ENCODE assay signal across 23 mouse cellular contexts in genomic region chr7:132439916-132440315, GRCm38 (mm10).
"Had no signal": no experiment of that assay in that cellular context is flagged by ENCODE, and none has a peak within 500 bp of the region (broad histone marks: within the 10 kb centered on the region; RNA-seq: fewer than 3 reads in every experiment).

No protein-coding gene starts in this region.

- H3K27ac ChIP-seq: heart, embryonic 15.5 days; hindbrain, embryonic 12.5 days; hindbrain, embryonic 14.5 days; intestine, embryonic 15.5 days; layer of hippocampus, adult 2 months; left cerebral cortex, adult 2 months; limb, embryonic 13.5 days; limb, embryonic 15.5 days; liver, embryonic 12.5 days; liver, embryonic 14.5 days had no signal

- H3K4me3 ChIP-seq: heart, embryonic 15.5 days; hindbrain, embryonic 12.5 days; intestine, embryonic 15.5 days; layer of hippocampus, adult 2 months; left cerebral cortex, adult 2 months; limb, embryonic 13.5 days; limb, embryonic 15.5 days; liver, embryonic 12.5 days had no signal

- H3K9ac ChIP-seq: heart, embryonic 15.5 days; hindbrain, embryonic 12.5 days; hindbrain, embryonic 14.5 days; intestine, embryonic 15.5 days; limb, embryonic 13.5 days; limb, embryonic 15.5 days; liver, embryonic 12.5 days; liver, embryonic 14.5 days had no signal

- H3K27me3 ChIP-seq: heart, embryonic 15.5 days; hindbrain, embryonic 12.5 days; intestine, embryonic 15.5 days; limb, embryonic 13.5 days; limb, embryonic 15.5 days had no signal

- H3K36me3 ChIP-seq: heart, embryonic 15.5 days; hindbrain, embryonic 12.5 days; intestine, embryonic 15.5 days; limb, embryonic 13.5 days; limb, embryonic 15.5 days; liver, embryonic 12.5 days had no signal

- DNase-seq: heart, postnatal 4 days; kidney, adult 18-20 months; kidney, adult 8-10 months; kidney, postnatal 10 days; kidney, postnatal 25 days; kidney, postnatal 4 days; left cerebral cortex, postnatal 4 days; lung, adult 18-20 months had no signal

- H3K4me2 ChIP-seq: heart, embryonic 11.5 days; heart, embryonic 15.5 days; hindbrain, embryonic 12.5 days; hindbrain, embryonic 14.5 days; intestine, embryonic 15.5 days; limb, embryonic 13.5 days; limb, embryonic 15.5 days; liver, embryonic 12.5 days had no signal

- H3K9me3 ChIP-seq: heart, embryonic 15.5 days; hindbrain, embryonic 12.5 days; intestine, embryonic 15.5 days; limb, embryonic 13.5 days; limb, embryonic 15.5 days; liver, embryonic 12.5 days had no signal

- ATAC-seq: forebrain, embryonic 16.5 days; hindbrain, embryonic 16.5 days; inflammation-experienced regulatory T-cells, adult 6 months; intestine, embryonic 15.5 days; intestine, postnatal 0 days; liver, embryonic 12.5 days had no signal
